Mouse (Mus musculus): Measurements from ENCODE around the gene Cyp3a41b. TPM values are rescaled to one million over a fixed set of nuclear protein-coding genes. Genes with fewer than 3 reads are reported as not detected.
"Not testable (repeated sequence)": the region's sequence is repeated elsewhere in the genome, so short reads cannot be mapped to it uniquely, and the experiment has no call there.

Gene Cyp3a41b
- total RNA-seq (2021), result not detected
- long read RNA-seq, experiment 1, result 0 reads
- long read RNA-seq, experiment 2, result 0 reads

DNA sequence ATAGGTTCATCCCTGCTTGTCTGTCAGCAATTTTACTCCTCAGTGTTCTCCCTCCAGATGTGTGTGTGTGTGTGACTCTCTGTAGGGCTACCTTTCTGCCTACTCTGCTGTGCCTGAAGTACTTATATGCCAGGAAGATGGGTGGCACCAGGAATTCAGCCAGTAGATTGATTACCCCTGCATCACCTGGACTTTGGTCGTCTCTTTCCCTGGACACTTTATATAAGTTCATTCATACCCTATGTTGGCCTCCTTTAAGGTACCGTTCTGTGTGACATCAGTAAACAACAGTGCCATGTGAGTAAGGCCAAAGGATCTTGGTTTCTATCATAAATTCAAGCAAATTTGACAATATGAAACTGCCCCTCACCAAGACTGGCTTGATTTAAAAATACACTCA, at the start of gene Cyp3a41b:
Gene Cyp3a41b, minus strand, starts transcription at position 101 of the 400 bp plus-strand sequence.
- not testable (repeated sequence) for DNase-seq

DNA sequence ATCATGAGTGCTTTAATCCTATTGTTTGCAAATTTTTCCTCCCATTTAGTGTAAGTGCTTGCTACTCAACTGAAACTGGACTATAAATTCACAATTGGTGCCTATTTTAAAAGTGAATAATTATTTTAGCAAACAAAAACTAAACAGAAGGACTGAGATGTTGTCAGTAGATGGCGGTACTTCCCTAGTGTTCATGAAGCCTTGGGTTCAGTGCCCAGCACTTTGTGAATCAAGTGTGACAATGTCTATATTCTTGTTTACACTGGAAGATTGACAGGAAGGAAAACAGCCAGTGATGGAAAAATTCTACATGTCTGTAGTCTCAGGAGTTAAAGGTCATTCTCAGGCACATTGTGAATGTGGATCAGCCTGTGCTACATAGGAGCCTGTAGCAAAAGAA, 47.8 kb upstream of the Cyp3a41b start:
- DNase-seq, result not testable (repeated sequence)

DNA sequence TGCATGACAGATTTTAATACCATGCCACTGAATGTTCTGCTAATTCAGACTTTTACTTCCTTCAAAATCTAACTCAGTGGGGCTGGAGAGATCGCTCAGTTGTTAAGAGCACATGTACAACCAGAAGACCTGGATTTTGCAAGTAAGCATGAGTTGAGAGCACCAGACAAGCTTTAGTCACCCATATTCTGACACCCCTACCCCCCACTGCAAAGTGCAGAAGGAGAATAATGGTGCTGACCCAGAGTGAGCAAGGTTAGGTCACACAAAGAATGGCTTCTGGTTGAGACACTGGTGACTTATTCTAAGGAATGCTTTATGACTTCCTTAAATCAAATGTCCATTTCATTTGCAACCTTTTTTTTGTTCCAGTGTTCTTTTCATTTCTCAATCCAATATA, 20.4 kb upstream of the Cyp3a41b start:
- DNase-seq, result not testable (repeated sequence)

DNA sequence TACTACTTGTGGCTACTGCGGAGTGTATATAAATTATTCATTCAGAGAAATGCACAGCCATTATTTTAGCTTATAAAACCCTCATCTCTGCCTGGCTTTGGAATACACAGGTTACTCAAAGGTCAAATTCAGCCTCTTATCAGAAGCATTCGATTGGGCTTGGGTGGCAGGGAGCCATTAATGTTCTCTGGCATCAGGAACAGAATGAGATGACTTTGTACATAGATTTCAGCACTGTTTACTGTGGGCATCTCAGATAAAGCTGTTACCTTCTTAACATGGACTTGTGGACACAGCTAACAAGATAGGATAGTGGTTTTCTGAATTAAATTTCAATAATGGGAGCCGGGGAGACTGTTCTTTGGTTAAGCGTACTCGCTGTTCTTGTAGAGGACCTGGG, 13.3 kb upstream of the Cyp3a41b start:
- not testable (repeated sequence) for DNase-seq

DNA sequence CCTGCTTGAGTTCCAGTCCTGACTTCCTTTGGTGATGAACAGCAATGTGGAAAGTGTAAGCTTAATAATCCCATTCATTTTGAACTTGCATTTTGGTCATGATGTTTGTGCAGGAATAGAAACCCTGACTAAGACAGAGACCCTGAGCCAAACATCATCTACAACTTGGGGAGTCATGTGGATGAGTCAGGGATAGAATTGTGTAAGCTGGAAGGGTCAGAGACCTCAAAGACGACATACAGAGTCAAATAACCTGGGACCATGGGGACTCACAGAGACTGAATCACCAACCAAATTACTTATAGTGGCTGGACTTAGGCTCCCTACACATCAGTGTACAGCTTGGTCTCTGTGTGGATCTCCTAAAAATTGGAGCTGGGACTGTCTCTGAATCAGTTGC, 7.2 kb downstream of the Cyp3a41b start:
- not testable (repeated sequence) for DNase-seq

DNA sequence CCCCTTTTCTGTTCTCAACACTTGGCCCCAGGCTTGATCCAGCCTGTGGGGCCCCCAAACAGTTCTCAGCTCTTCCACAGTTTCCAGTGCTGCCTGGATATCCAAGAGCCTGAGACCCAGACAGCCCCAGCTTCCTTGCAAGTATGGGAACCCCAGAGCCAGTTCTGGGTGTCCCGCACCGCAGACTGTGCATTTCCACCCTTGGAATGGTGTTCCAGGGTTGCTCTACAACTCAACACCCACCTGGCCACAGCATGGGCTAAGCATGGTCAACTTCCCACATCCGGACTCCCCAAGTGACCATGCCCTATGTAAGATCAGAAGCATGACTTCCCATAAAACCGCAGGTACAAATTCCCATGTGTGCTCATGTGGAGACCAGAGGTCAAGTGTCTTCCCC, 8.9 kb downstream of the Cyp3a41b start:
- DNase-seq, result not testable (repeated sequence)

DNA sequence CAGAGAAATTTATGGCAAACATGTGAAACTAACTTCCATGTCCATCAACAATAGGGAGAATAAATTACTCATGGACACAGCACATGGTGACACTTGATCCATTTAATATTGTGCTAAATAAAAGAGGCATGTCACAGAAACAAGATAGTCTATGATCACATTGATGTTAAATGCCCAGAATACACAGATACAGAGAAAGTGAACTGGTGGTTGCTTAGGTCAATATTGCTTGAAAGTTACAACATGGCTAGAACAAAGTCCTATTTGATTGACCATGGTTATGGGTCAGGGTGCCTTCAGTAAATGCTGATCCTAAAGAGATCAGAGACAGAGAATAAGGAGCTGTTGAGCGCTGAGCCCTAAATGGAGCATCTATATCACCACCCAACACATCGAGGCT, 12.6 kb downstream of the Cyp3a41b start:
- not testable (repeated sequence) for DNase-seq

Other genes starting within 250 kb of the Cyp3a41b start
- not detected for gene Cyp3a57, start 239.5 kb downstream of the Cyp3a41b start, total RNA-seq (2021)
- not detected for gene Cyp3a16, start 115.0 kb downstream of the Cyp3a41b start, total RNA-seq (2021)
- not detected for gene Cyp3a41a, start 135.4 kb upstream of the Cyp3a41b start, total RNA-seq (2021)
- gene Cyp3a44, start 221.1 kb upstream of the Cyp3a41b start, total RNA-seq (2021), result not detected